Mouse (Mus musculus) kidney, embryonic 15.5 days (tissue): ENCODE data around the gene Nfic. TPM values are rescaled to one million over a fixed set of nuclear protein-coding genes. Genes with fewer than 3 reads are reported as not detected.

Source experiments
- ATAC-seq: fragments of 200-750 bp; cut with Nextera tagmentation; replicated peaks from 2 replicates; pipeline ENCODE4 v1.8.0; 2017; ENCODE audit warnings: moderate TSS enrichment; ENCODE audit not compliant: low FRiP score
- H3K27ac ChIP-seq: fragments of 300-500 bp; sonication (generic); 2 replicates; pipeline ENCODE4 v1.5.1; 2015; ENCODE audit warnings: mild to moderate bottlenecking, inconsistent platforms
- H3K27me3 ChIP-seq: fragments of 300-500 bp; sonication (generic); 2 replicates; pipeline ENCODE4 v1.6.1; 2015; ENCODE audit warnings: inconsistent platforms
- H3K36me3 ChIP-seq: fragments of 300-500 bp; sonication (generic); 2 replicates; pipeline ENCODE4 v1.6.1; 2015; ENCODE audit warnings: inconsistent platforms
- H3K4me1 ChIP-seq: fragments of 300-500 bp; sonication (generic); 2 replicates; pipeline ENCODE4 v1.6.1; 2015; ENCODE audit warnings: inconsistent platforms
- H3K4me2 ChIP-seq: fragments of 300-500 bp; sonication (generic); 2 replicates; pipeline ENCODE4 v1.6.1; 2015; ENCODE audit warnings: moderate library complexity, mild to moderate bottlenecking, inconsistent platforms
- H3K4me3 ChIP-seq: fragments of 300-500 bp; sonication (generic); replicated peaks from 2 replicates; pipeline ENCODE4 v1.5.1; 2015; ENCODE audit warnings: mild to moderate bottlenecking, inconsistent platforms
- H3K9ac ChIP-seq: fragments of 300-500 bp; sonication (generic); 2 replicates; pipeline ENCODE4 v1.6.1; 2015; ENCODE audit warnings: mild to moderate bottlenecking, inconsistent platforms
- H3K9me3 ChIP-seq: fragments of 300-500 bp; sonication (generic); replicated peaks from 2 replicates; pipeline ENCODE4 v1.6.1; 2016; ENCODE audit warnings: inconsistent platforms
- WGBS: fragments of 180-500 bp; shearing (Covaris S2); methylation state at CpG from one replicate; pipeline ENCODE4 v1.1.7; 2015; ENCODE audit warnings: mixed read lengths; 5-methylcytosine and 5-hydroxymethylcytosine counted together
- polyA plus RNA-seq: library from polyadenylated mRNA; unstranded; fragments of >200 nt; fragmentation: Nextera tagmentation; extraction: Ambion mirVana; gene quantifications from 2 replicates; pipeline ENCODE4 v1.2.1, GENCODE M21; 2015

Gene Nfic
- polyA plus RNA-seq, 1 experiment from 2014 or later: 84.5 TPM

DNA sequence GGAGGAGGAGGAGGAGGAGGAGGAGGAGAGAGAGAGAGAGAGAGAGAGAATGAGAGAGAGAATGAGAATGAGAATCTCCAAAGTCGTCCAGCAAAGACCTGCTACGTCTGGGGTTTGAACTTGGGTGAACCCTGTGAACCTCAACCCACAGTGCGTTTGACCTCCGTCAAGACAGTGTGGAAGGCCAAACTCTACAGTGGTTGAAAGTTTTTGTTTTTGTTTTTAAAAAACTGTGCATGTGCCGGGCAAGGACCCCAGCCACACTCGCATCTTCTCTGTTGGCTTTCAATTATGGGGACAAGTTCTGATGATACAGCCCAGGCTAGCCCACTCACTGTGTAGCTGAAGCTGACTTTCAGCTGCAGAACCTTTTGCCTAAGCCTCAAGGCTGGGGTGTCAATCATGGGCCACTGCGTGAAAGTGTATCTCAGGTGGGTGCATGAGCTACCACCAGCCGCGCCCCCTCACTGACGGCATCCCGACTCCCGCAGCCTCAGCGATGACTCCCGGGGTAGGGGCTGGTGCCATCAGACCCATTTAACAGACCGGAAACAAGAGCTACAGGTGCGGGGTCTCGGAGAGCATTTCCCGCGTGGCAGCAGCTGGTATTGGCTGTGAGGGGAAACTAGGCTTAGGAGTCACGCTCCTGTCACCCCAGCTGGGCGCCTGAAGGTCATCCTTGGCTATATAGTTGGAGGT lies 23.1 kb downstream of the Nfic start:
- Histone ChIP-seq H3K4me2 (peak overlapping the region; percentile 61), H3K27me3 (no peaks in the 10 kb centered on the region), H3K9me3 (no peaks in the 10 kb centered on the region), H3K27ac (peak overlapping the region; percentile 58; the same call in 1 of the 2 replicates), H3K4me1 (peaks cover 47% of the 10 kb centered on the region), H3K9ac (no peak overlapping the region), H3K4me3 (peak overlapping the region; percentile 36), H3K36me3 (no peaks in the 10 kb centered on the region)
- WGBS: 58% methylated on average over 21 of the region's 21 CpGs
- no peak for ATAC-seq

DNA sequence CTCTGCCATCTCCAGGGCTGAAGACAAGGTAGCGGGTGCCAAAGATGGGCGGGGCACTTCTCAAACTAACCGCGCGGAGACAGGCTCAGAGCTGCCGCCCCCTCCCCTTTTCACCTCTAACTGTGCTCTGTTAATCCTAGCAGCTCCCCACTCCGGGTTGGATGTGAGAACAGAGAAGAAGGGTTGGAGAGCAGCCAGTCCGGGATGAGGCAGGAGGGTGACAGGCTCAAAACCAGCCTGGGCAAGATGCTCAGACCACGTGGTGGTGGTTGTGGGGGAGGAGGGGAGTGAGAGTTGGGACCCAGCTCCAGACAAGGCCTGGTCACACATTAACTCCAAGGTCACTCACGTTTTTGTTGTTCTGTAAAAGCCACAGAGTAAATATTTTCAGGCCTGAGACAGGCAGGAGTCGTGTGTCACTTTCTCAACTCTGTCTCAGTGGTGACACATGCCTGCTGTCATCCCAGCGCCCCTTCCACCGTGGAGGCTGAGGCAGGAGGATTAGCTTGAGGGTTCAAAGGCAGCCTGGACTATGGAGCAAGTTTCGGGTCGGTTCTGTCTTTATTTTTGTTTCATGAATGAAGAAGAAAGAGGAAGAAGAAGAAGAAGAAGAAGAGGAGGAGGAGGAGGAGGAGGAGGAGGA lies 23.8 kb downstream of the Nfic start:
- H3K36me3 ChIP-seq: no peaks in the 10 kb centered on the region
- H3K9ac ChIP-seq: 0 out of 2 replicates have a peak overlapping the region, but pooled peaks have one; percentile 78
- H3K4me1 ChIP-seq: peaks cover 53% of the 10 kb centered on the region
- no peaks in the 10 kb centered on the region for H3K9me3 ChIP-seq
- H3K4me2 ChIP-seq: peak overlapping the region; percentile 97
- ATAC-seq: no peak
- no peaks in the 10 kb centered on the region for H3K27me3 ChIP-seq
- peak overlapping the region; percentile 84 for H3K4me3 ChIP-seq
- 20% methylated on average over 15 of the region's 15 CpGs for WGBS
- H3K27ac ChIP-seq: peak overlapping the region; percentile 97

DNA sequence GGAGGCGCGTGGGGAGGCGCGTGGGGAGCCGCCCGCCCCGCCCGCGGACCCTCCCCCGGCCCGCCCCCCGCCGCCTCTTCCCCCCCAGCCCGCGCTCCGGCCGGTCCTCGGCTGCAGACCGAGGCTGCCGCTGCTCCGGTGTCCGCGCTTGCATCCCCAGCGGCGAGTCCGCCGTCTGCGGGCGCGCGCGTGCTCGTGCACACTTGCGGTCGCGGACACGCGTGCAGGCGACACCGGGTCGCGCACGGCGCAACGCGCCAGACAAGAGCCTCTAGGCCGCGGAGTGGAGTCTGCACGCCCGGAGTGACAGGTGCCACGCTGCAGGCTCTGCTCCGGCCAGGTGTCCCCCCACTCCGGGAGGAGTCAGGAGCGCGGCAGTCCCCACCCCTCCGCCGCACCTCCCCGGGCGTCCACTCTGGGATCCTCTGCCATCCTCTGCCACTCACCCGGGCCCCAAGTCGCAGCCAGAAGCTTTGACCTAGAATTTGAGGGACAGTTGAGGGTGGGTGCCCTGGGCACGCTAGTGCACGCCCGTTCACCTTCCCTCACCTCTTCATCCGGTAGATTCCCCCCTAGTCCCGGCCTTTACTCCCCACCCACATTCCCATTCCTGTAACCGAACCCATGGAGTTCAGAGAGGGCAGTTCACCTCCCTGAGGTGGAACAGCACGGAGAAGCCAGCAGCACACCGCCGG lies 24.5 kb downstream of the Nfic start:
- Histone ChIP-seq H3K9ac (peak overlapping the region; percentile 78), H3K27ac (peak overlapping the region; percentile 97), H3K9me3 (no peaks in the 10 kb centered on the region), H3K27me3 (no peaks in the 10 kb centered on the region), H3K4me1 (peaks cover 59% of the 10 kb centered on the region), H3K36me3 (no peaks in the 10 kb centered on the region), H3K4me3 (peak overlapping the region; percentile 84), H3K4me2 (peak overlapping the region; percentile 97)
- WGBS: 1% methylated on average over 46 of the region's 70 CpGs
- ATAC-seq: no peak

DNA sequence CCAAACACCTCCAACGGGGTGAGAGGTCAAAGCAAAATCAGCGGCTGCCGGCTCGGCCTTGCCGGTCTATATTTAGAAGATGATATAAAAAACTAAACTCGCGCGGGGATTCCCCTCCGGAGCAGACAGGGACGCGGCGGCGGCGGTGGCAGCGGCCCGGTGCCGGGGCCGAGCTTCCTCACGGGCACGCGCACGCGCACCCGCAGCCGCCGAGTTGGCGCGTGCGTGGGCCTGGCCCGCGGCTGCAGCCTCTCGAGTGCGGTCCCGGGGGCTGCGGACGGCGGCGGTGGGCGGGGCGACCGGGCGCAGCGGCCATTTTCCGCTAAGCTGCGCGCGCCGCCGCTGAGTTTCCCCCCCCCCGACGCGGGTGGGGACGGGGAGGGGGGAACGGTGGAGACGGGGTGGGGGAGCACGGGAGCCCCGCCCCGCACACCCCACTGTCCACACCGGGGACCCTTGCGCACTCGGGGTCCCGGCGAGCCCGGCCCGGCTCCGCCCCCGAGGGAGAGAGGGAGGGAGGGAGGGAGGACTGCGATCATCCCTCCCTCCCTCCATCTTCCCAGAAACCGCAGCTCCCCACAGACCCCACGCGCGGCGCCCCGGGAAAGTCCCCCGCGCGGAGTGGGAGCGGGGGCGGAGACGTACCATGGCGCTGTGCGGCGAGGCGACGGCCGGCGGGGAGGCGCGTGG lies 25.1 kb downstream of the Nfic start:
- WGBS: under 1% methylated on average over 64 of the region's 89 CpGs
- Histone ChIP-seq H3K9ac (peak overlapping the region; percentile 78), H3K36me3 (no peaks in the 10 kb centered on the region), H3K4me1 (peaks cover 66% of the 10 kb centered on the region), H3K4me3 (peak overlapping the region; percentile 84), H3K27me3 (no peaks in the 10 kb centered on the region), H3K27ac (peak overlapping the region; percentile 97), H3K4me2 (peak overlapping the region; percentile 97), H3K9me3 (no peaks in the 10 kb centered on the region)
- 0 out of 2 replicates have a peak, but pooled peaks have one; percentile 2 for ATAC-seq

DNA sequence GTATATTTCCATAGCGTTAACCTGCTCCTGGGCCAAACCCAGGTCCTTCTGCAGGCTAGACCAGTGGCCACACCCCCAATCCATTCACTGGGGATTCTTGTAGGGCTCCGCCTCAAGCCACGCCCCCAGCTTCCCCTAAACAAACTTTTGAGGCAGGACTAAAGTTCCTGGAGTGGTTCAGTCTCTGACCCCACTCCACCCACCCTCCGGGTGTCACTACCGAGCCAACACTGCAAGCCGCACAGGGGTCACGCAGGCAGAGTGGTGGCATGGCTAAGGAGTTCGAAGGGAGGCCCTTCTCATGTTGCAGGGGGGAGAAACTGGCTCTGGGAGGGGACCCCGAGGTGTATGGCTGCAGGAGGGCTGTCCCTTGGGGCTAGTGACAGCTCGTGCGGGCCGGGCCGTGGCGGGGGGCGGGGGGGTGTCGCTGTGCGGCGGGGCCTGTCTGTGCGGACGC lies 25.8 kb downstream of the Nfic start:
- peak overlapping the region; percentile 78 for H3K9ac ChIP-seq
- peak overlapping the region; percentile 97 for H3K4me2 ChIP-seq
- peaks cover 72% of the 10 kb centered on the region for H3K4me1 ChIP-seq
- H3K4me3 ChIP-seq: peak overlapping the region; percentile 84
- H3K27me3 ChIP-seq: no peaks in the 10 kb centered on the region
- no peaks in the 10 kb centered on the region for H3K9me3 ChIP-seq
- H3K27ac ChIP-seq: peak overlapping the region; percentile 97
- no peaks in the 10 kb centered on the region for H3K36me3 ChIP-seq
- 1% methylated on average over 20 of the region's 20 CpGs for WGBS
- peak; percentile 17 for ATAC-seq

DNA sequence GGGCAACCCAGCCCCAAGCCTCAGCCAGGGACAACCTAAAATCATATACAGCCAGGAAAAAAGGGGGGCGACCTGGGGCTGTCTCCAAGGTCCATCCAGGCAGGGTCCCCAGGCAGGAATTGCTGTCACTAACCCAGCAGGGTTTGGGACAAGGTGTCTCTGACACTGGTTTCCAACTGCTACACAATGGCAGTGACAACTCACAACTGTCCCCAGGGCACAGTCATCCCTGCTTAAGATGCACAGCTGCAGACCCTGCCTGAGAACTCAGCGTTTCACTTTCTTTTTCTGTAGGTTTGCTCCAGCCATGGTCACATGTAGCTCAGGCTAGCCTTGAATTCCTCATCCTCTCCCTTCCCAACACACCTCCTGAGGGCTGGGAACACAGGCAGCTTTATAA lies 26.3 kb downstream of the Nfic start:
- Histone ChIP-seq H3K4me2 (peak overlapping the region; percentile 97), H3K27me3 (no peaks in the 10 kb centered on the region), H3K4me3 (peak overlapping the region; percentile 84), H3K36me3 (no peaks in the 10 kb centered on the region), H3K9me3 (no peaks in the 10 kb centered on the region), H3K27ac (peak overlapping the region; percentile 97), H3K9ac (no peak overlapping the region; the same call in 1 of the 2 replicates), H3K4me1 (peaks cover 75% of the 10 kb centered on the region)
- WGBS: 31% methylated on average over 2 of the region's 2 CpGs
- ATAC-seq: no peak

DNA sequence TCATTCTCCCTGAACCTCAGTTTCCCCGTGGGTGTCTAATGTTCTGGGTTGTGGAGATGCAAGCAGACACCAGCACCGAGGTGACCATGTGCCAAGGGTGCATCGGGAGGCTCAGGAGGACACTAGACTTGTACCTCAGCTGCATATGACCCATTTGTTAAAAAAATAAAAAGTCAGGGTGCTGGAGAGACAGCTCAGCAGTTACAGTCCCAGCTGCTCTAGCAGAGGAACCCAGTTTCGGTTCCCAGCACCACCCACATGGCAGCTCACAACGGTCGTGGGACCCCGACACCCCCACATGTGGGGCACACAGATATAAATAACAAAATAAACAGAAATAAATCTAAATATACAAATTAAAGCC lies 26.9 kb downstream of the Nfic start:
- 89% methylated on average over 7 of the region's 7 CpGs for WGBS

DNA sequence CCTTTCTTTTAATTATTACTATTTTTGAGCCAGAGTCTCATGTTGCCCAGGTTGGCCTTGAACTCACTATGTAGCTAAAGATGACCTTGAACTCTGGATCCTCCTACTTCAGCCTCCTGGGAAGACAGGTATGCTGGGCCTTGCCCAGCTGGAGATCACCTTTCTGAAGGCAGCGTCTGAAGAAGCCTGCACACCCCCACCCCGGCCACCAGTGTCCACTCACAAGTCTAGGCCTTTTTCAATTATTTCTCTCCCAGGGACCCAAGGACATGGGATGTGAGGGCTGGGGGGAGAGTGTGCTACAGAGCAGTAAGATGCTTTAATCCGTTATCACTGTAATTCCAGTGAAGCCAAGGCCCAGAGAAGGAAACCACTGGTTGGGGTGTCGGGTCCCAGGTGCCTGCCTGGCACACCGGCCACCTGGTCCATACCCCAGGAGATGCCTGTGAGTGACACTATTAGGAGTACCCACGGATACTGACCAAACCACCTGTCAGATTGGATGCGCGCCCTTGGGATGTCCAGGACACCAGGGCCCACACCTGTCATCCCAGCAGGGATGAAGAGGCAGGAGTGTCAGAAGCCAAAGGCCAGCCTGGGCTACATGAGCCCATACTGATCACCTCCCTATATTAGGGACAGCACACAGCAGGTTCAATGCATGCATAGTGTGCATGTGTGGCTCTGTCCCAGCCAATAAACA lies 27.5 kb downstream of the Nfic start:
- H3K4me1 ChIP-seq: peaks cover 72% of the 10 kb centered on the region
- 0 out of 2 replicates have a peak overlapping the region, but pooled peaks have one; percentile 45 for H3K27ac ChIP-seq
- no peak for ATAC-seq
- H3K9me3 ChIP-seq: no peaks in the 10 kb centered on the region
- H3K4me3 ChIP-seq: no peak overlapping the region
- no peak overlapping the region for H3K9ac ChIP-seq
- H3K4me2 ChIP-seq: no peak overlapping the region
- H3K36me3 ChIP-seq: no peaks in the 10 kb centered on the region
- WGBS: 79% methylated on average over 8 of the region's 8 CpGs
- no peaks in the 10 kb centered on the region for H3K27me3 ChIP-seq

More for the DNA sequence above, 26.9 kb downstream of the Nfic start:
- H3K4me2 ChIP-seq: no peak overlapping the region
- no peaks in the 10 kb centered on the region for H3K36me3 ChIP-seq
- H3K9ac ChIP-seq: no peak overlapping the region
- ATAC-seq: no peak
- H3K27ac ChIP-seq: 0 out of 2 replicates have a peak overlapping the region, but pooled peaks have one; percentile 6
- peaks cover 75% of the 10 kb centered on the region for H3K4me1 ChIP-seq
- no peaks in the 10 kb centered on the region for H3K27me3 ChIP-seq
- no peak overlapping the region for H3K4me3 ChIP-seq
- H3K9me3 ChIP-seq: no peaks in the 10 kb centered on the region

DNA sequence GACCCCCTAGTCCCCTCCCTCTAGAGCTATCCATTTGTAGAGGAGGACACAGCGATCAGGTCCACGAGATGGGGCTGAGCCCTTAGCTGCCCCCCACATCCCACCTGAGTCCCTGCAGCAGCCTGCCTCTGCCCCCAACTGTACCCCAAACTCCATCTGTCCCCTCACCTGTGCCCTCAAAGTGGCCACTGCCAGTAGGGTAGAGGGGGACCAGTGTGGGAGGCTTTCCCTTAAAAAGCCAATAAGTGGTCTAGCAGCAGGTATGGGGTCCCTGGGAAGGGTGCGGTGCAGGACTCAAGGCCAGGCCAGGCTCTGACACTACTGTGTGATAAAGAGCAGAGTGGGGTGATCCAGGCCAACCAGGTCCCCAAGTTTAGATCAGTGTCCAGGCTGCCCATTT lies 28.1 kb downstream of the Nfic start:
- ATAC-seq: no peak
- peak overlapping the region; percentile 91 for H3K4me2 ChIP-seq
- no peaks in the 10 kb centered on the region for H3K36me3 ChIP-seq
- peak overlapping the region; percentile 73 for H3K9ac ChIP-seq
- 0 out of 2 replicates have a peak overlapping the region, but pooled peaks have one; percentile 34 for H3K27ac ChIP-seq
- no peaks in the 10 kb centered on the region for H3K9me3 ChIP-seq
- 27% methylated on average over 3 of the region's 3 CpGs for WGBS
- H3K4me1 ChIP-seq: peaks cover 69% of the 10 kb centered on the region
- H3K27me3 ChIP-seq: no peaks in the 10 kb centered on the region
- peak overlapping the region; percentile 73 for H3K4me3 ChIP-seq

DNA sequence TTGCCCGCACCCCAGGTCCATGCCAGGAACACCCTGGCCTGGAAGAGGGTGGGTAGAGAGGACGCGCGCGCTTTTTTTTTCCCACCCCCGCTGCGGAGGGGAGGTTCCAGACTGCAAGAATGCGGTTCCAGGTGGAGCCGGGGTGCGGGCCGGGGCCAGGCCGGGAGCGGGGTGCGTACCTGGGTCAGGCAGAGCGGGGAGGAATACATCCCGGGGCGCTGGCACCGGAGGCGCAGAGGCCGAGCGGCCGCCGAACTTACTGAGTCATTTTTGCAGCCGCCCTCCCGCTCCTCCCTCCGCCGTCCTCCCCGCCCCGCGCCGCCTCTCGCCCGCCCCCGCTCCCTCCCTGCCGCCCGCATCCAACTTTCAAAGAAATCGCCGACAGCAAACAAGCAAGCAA lies 28.5 kb downstream of the Nfic start:
- no peaks in the 10 kb centered on the region for H3K36me3 ChIP-seq
- no peaks in the 10 kb centered on the region for H3K27me3 ChIP-seq
- H3K27ac ChIP-seq: peak overlapping the region; percentile 79
- H3K9me3 ChIP-seq: no peaks in the 10 kb centered on the region
- H3K4me3 ChIP-seq: peak overlapping the region; percentile 73
- WGBS: under 1% methylated on average over 35 of the region's 38 CpGs
- peaks cover 67% of the 10 kb centered on the region for H3K4me1 ChIP-seq
- H3K9ac ChIP-seq: peak overlapping the region; percentile 73
- peak overlapping the region; percentile 91 for H3K4me2 ChIP-seq
- ATAC-seq: no peak

DNA sequence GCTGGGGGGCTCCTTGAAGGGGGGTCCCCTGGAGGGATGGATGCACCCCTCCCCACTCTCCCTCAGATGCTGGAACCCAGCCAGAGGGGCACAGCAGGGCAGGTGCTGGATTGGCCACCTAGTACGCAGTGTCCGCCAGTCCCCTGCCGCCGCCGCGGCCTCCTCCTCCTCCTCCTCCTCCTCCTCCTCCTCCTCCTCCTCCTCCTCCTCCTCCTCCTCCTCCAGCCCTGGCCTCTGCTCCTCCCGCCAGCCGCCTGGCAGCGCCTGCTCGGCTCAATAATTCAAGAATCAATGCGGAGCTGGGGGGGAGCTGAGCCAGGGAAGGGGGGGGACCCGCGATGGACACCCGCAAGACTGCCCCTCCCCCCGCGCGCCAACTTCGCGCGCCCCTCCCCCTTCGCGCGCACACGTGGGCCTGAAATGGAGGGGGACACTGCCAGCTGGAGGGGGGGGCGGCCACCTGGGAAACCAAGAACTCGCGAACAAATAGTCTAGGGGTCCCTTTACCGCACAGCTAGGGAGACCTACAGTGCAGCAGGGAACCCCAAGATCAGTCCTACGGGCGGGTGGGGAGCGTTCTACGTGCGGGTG lies 29.3 kb downstream of the Nfic start:
- H3K4me3 ChIP-seq: peak overlapping the region; percentile 73
- no peaks in the 10 kb centered on the region for H3K36me3 ChIP-seq
- H3K4me1 ChIP-seq: peaks cover 66% of the 10 kb centered on the region
- H3K27ac ChIP-seq: peak overlapping the region; percentile 84
- WGBS: 2% methylated on average over 13 of the region's 33 CpGs
- peak overlapping the region; percentile 91 for H3K4me2 ChIP-seq
- peak overlapping the region; percentile 73 for H3K9ac ChIP-seq
- H3K27me3 ChIP-seq: no peaks in the 10 kb centered on the region
- ATAC-seq: no peak
- no peaks in the 10 kb centered on the region for H3K9me3 ChIP-seq
